Mouse (Mus musculus): ENCODE data around the gene Mettl17. TPM values are rescaled to one million over a fixed set of nuclear protein-coding genes. Genes with fewer than 3 reads are reported as not detected.

Mettl17 gene
- polyA plus RNA-seq, 1 experiment from 2014 or later = 42.1 TPM

DNA sequence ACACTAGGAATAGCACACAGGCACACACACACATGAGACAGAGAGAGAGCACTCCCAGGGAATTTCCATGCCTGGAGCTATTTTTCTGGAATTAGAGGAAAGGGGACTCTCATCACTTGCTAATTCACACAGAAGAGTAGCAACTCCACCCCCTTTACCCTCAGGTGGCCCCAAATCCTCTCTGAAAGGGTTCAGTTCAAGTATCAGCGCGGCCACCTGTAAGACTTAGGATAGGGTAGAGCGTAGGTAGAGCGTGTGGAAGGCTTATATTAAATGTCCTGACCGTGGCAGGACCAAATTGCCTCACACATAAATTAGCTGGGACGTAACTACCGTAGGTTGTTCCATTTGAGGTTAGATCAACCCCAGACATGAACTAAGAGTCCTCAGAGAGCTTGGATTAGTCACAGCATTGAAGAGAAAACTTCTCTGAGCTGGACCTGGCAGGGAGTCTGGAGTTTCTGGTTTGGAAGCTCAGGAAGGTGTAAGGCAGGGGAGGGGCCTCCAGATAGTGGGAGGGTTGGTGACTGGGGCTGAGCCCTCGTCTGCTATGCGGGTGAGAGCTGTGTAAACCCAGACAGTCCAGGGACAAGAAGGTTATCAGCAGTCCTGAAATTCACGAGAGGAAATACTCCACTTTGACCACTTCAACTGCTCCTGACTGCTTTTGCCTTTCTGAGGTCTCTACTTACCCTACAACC lies 8.6 kb downstream of the Mettl17 start:
- H3K4me1 ChIP-seq (ENCODE audit: control insufficient read depth, insufficient read depth, low read length) = peaks cover 6% of the 10 kb centered on the region; the same call in 1 of the 2 replicates
- no peak for ATAC-seq (replicated peaks; ENCODE audit: extremely low read depth, insufficient read depth, low FRiP score)
- H3K9me3 ChIP-seq (replicated peaks; ENCODE audit: control insufficient read depth, low read length) = no peaks in the 10 kb centered on the region
- WGBS = 29% methylated on average over 10 of the region's 10 CpGs
- H3K4me3 ChIP-seq (ENCODE audit: low read length) = no peak overlapping the region
- no peak overlapping the region for H3K27ac ChIP-seq (ENCODE audit: low read length)
- no peak overlapping the region for H3K9ac ChIP-seq (ENCODE audit: low read length)
- H3K4me2 ChIP-seq (ENCODE audit: low read depth, low read length) = no peak overlapping the region
- H3K36me3 ChIP-seq (ENCODE audit: control insufficient read depth, insufficient read depth) = peaks cover 34% of the 10 kb centered on the region
- H3K27me3 ChIP-seq (ENCODE audit: control insufficient read depth, insufficient read depth, low read length) = no peaks in the 10 kb centered on the region

DNA sequence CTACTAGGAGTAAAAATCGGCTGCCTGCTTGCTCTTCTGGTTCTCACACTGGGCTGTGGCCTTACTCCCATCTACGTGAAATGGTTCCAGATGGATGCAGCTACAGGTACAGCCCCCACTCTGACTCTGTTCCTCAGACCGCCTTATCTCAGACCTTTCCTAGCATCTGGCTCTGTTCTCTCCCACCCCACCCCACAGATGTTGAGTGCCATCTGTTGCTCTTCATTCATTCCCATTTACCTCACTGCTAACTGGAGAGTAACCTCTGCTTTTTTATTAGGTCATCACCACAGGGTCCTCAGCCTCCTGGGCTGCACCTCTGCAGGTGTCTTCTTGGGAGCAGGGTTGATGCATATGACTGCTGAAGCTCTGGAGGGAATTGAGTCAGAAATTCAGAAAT lies 9.2 kb downstream of the Mettl17 start:
- WGBS = 49% methylated on average over 3 of the region's 3 CpGs
- Histone ChIP-seq H3K9ac (ENCODE audit: low read length) (no peak overlapping the region), H3K9me3 (replicated peaks; ENCODE audit: control insufficient read depth, low read length) (no peaks in the 10 kb centered on the region), H3K4me3 (ENCODE audit: low read length) (no peak overlapping the region), H3K36me3 (ENCODE audit: control insufficient read depth, insufficient read depth) (peaks cover 29% of the 10 kb centered on the region), H3K27ac (ENCODE audit: low read length) (no peak overlapping the region), H3K4me1 (ENCODE audit: control insufficient read depth, insufficient read depth, low read length) (peaks cover 6% of the 10 kb centered on the region; the same call in 1 of the 2 replicates), H3K4me2 (ENCODE audit: low read depth, low read length) (no peak overlapping the region), H3K27me3 (ENCODE audit: control insufficient read depth, insufficient read depth, low read length) (no peaks in the 10 kb centered on the region)
- no peak for ATAC-seq (replicated peaks; ENCODE audit: extremely low read depth, insufficient read depth, low FRiP score)

DNA sequence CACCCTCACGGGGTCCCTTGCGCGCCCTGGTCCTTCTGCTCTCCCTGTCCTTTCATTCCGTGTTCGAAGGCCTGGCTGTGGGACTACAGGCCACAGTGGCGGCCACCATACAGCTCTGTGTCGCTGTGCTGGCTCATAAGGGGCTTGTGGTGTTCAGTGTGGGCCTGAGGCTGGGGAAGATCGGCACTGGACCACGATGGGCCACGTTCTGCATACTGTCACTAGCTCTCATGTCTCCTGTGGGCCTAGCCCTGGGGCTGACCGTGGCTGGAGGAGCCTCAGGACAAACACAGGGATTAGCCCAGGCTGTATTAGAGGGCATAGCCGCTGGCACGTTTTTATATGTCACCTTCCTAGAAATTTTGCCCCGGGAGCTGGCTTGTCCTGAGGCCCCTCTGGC lies 10.4 kb downstream of the Mettl17 start:
- Histone ChIP-seq H3K4me3 (ENCODE audit: low read length) (no peak overlapping the region), H3K27me3 (ENCODE audit: control insufficient read depth, insufficient read depth, low read length) (no peaks in the 10 kb centered on the region), H3K9me3 (replicated peaks; ENCODE audit: control insufficient read depth, low read length) (no peaks in the 10 kb centered on the region), H3K9ac (ENCODE audit: low read length) (no peak overlapping the region), H3K4me2 (ENCODE audit: low read depth, low read length) (no peak overlapping the region), H3K27ac (ENCODE audit: low read length) (no peak overlapping the region), H3K36me3 (ENCODE audit: control insufficient read depth, insufficient read depth) (peaks cover 17% of the 10 kb centered on the region), H3K4me1 (ENCODE audit: control insufficient read depth, insufficient read depth, low read length) (peaks cover 6% of the 10 kb centered on the region; the same call in 1 of the 2 replicates)
- WGBS = 76% methylated on average over 14 of the region's 14 CpGs
- ATAC-seq (replicated peaks; ENCODE audit: extremely low read depth, insufficient read depth, low FRiP score) = no peak

DNA sequence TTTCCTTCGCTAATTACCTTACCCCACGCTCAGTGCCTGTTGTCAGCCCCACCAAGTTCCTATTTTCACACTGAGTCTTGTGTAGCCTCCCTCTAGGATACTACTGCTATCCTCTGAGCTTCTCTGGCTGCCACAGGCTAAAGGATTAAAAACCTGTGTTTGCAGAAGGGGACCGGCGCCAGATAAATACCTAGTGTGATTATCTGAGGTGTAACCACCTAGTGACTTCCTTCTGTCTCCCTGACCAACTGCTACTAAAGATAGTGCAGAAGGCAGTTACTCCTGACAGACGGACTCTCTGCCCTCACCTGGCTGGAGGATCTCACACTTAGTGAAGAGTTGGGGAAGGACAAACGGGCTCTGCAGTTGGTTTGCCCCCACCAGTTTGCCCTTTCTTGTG lies 11.4 kb downstream of the Mettl17 start:
- H3K9me3 ChIP-seq (replicated peaks; ENCODE audit: control insufficient read depth, low read length) = no peaks in the 10 kb centered on the region
- no peak for ATAC-seq (replicated peaks; ENCODE audit: extremely low read depth, insufficient read depth, low FRiP score)
- WGBS = 72% methylated on average over 6 of the region's 6 CpGs

DNA sequence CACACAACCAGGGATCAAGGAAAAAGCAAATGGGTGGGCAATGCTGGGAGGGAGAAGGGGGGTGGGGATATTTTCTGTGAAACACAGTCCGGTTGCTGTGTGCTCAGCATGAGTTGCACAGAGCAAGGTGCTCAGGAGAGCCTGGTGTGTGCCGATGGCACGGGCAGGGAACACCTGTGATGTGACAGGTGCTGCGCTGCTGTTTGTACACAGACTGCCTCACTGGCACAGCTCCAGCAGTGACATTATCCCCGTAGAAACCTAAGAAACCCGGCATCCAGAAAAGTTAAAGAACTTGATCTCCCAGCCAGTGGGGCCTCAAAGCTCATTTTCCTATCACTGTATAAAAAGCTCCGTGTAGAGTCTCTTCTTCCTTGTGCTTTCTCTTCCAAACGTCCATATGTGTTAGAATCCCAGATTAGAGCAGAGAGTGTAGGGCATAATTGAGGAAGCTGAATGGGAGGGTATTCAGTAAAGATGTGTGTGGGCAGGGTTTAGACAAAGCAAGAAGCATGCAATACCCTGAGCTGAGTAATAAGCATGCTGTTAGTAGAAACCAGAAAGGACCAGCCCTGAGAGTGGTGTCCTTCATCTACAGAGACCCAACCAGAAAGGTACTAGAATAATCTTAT lies 12.0 kb downstream of the Mettl17 start:
- H3K27me3 ChIP-seq (ENCODE audit: control insufficient read depth, insufficient read depth, low read length) = no peaks in the 10 kb centered on the region
- no peak overlapping the region for H3K4me3 ChIP-seq (ENCODE audit: low read length)
- H3K4me2 ChIP-seq (ENCODE audit: low read depth, low read length) = no peak overlapping the region
- no peak for ATAC-seq (replicated peaks; ENCODE audit: extremely low read depth, insufficient read depth, low FRiP score)
- no peak overlapping the region for H3K27ac ChIP-seq (ENCODE audit: low read length)
- peaks cover 3% of the 10 kb centered on the region for H3K36me3 ChIP-seq (ENCODE audit: control insufficient read depth, insufficient read depth)
- no peak overlapping the region for H3K9ac ChIP-seq (ENCODE audit: low read length)
- no peaks in the 10 kb centered on the region for H3K9me3 ChIP-seq (replicated peaks; ENCODE audit: control insufficient read depth, low read length)
- peaks cover 6% of the 10 kb centered on the region; the same call in 1 of the 2 replicates for H3K4me1 ChIP-seq (ENCODE audit: control insufficient read depth, insufficient read depth, low read length)
- WGBS = 76% methylated on average over 8 of the region's 8 CpGs

More for the DNA sequence above, 11.4 kb downstream of the Mettl17 start:
- no peak overlapping the region for H3K9ac ChIP-seq (ENCODE audit: low read length)
- no peak overlapping the region for H3K4me3 ChIP-seq (ENCODE audit: low read length)
- H3K27me3 ChIP-seq (ENCODE audit: control insufficient read depth, insufficient read depth, low read length) = no peaks in the 10 kb centered on the region
- peaks cover 9% of the 10 kb centered on the region for H3K36me3 ChIP-seq (ENCODE audit: control insufficient read depth, insufficient read depth)
- H3K4me2 ChIP-seq (ENCODE audit: low read depth, low read length) = no peak overlapping the region
- no peak overlapping the region for H3K27ac ChIP-seq (ENCODE audit: low read length)
- peaks cover 6% of the 10 kb centered on the region; the same call in 1 of the 2 replicates for H3K4me1 ChIP-seq (ENCODE audit: control insufficient read depth, insufficient read depth, low read length)

DNA sequence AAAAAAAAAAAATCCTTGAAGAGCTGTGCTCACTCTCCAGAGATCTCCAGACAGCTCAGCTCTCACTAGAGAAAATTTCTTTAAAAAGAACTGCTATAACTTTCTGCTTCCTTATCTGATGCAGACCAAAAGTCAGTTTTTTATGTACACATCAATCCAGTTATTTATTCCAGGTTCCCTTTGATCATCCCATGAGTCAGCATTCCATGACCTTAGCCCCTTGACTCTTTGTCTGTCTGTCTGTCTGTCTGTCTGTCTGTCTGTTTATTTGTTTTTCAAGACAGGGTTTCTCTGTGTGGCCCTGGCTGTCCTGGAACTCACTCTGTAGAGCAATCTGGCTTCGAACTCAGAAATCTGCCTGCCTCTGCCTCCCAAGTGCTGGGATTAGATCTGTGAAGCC lies 14.7 kb downstream of the Mettl17 start:
- Histone ChIP-seq H3K36me3 (ENCODE audit: control insufficient read depth, insufficient read depth) (no peaks in the 10 kb centered on the region), H3K27ac (ENCODE audit: low read length) (no peak overlapping the region), H3K4me1 (ENCODE audit: control insufficient read depth, insufficient read depth, low read length) (peaks cover 10% of the 10 kb centered on the region), H3K9me3 (replicated peaks; ENCODE audit: control insufficient read depth, low read length) (no peaks in the 10 kb centered on the region), H3K4me3 (ENCODE audit: low read length) (no peak overlapping the region), H3K27me3 (ENCODE audit: control insufficient read depth, insufficient read depth, low read length) (no peaks in the 10 kb centered on the region), H3K4me2 (ENCODE audit: low read depth, low read length) (no peak overlapping the region), H3K9ac (ENCODE audit: low read length) (no peak overlapping the region)
- 92% methylated on average over 1 of the region's 1 CpGs for WGBS
- ATAC-seq (replicated peaks; ENCODE audit: extremely low read depth, insufficient read depth, low FRiP score) = no peak

DNA sequence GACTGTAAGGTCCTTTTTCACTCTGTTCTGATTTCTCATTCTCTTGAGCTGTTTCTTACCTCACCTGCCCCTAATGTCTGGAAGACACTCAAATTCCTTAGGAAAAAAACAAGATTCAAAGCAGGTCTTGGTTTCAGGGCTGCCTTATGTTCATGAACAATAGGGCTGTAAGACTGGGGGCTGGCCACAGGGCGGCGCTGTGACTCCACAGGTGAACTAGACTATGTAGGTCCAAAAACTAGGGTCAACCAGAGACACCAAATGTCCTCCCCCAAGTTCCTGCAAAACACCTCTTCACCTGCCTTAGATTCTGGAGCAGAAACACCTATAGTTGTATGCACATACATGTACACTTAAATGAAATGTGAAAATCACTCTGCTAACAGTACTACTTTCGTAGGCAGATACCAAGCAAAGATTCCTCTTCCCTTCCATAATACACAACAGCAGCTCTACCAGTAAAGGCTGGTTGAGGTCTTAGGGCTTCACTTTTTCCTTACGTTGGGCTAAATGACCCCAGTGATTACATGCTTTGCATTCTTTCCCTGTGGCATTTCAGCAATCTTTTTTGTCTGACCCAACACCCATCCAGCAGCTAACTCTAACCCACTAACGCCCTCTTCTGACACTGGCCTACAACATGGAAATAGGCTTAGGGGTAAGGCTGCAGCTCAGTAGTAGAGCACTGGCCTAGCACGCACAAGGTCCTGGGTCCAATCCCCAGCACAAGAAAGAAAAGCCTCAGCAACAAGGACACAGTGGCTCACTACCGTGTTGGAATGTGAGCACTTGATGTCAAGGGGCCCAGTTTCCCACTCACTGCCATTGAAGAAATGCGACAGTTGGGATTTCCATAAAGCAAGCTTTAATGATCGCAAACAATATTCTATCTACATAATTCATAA lies 18.4 kb downstream of the Mettl17 start:
- 41% methylated on average over 9 of the region's 9 CpGs for WGBS
- Histone ChIP-seq H3K4me2 (ENCODE audit: low read depth, low read length) (no peak overlapping the region), H3K27me3 (ENCODE audit: control insufficient read depth, insufficient read depth, low read length) (no peaks in the 10 kb centered on the region), H3K9ac (ENCODE audit: low read length) (no peak overlapping the region), H3K27ac (ENCODE audit: low read length) (0 out of 2 replicates have a peak overlapping the region, but pooled peaks have one; percentile 16), H3K4me1 (ENCODE audit: control insufficient read depth, insufficient read depth, low read length) (peaks cover 12% of the 10 kb centered on the region), H3K9me3 (replicated peaks; ENCODE audit: control insufficient read depth, low read length) (no peaks in the 10 kb centered on the region), H3K36me3 (ENCODE audit: control insufficient read depth, insufficient read depth) (peaks cover 25% of the 10 kb centered on the region), H3K4me3 (ENCODE audit: low read length) (no peak overlapping the region)
- peak; percentile 84 for ATAC-seq (replicated peaks; ENCODE audit: extremely low read depth, insufficient read depth, low FRiP score)

DNA sequence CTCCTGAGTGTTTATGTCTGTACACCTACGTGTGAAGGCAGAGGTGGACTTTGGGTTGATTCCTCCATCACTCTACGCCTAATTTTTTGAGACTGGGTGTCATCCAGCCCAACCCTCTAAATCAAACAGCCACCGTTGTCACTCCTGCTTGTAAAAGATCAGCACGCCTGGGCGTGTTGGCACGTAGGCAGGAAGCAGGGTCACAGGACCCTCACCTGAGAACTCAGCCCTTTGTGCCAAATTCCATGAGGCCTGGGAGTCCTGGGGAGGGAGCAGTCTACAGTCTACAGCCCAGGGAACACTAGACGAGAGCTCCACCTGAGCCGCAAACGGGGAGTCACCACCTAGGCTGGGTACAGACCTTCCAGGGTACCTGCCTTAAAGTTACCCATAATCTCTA lies 19.1 kb downstream of the Mettl17 start:
- 80% methylated on average over 9 of the region's 9 CpGs for WGBS
- no peak for ATAC-seq (replicated peaks; ENCODE audit: extremely low read depth, insufficient read depth, low FRiP score)
- H3K4me2 ChIP-seq (ENCODE audit: low read depth, low read length) = no peak overlapping the region

More for the DNA sequence above, 19.1 kb downstream of the Mettl17 start:
- no peak overlapping the region for H3K9ac ChIP-seq (ENCODE audit: low read length)
- H3K4me3 ChIP-seq (ENCODE audit: low read length) = no peak overlapping the region
- H3K9me3 ChIP-seq (replicated peaks; ENCODE audit: control insufficient read depth, low read length) = no peaks in the 10 kb centered on the region
- H3K4me1 ChIP-seq (ENCODE audit: control insufficient read depth, insufficient read depth, low read length) = peaks cover 12% of the 10 kb centered on the region
- no peaks in the 10 kb centered on the region for H3K27me3 ChIP-seq (ENCODE audit: control insufficient read depth, insufficient read depth, low read length)
- H3K36me3 ChIP-seq (ENCODE audit: control insufficient read depth, insufficient read depth) = peaks cover 32% of the 10 kb centered on the region
- H3K27ac ChIP-seq (ENCODE audit: low read length) = no peak overlapping the region

Data from heart, embryonic 16.5 days (tissue).